Mouse (Mus musculus) MEL (cell line): Measurements from ENCODE around the gene Jade2. TPM values are rescaled to one million over a fixed set of nuclear protein-coding genes. Genes with fewer than 3 reads are reported as not detected.

Source experiments
- DNase-seq: peaks from one replicate; pipeline ENCODE4 v3.0.0; 2011; ENCODE audit warnings: low read depth, low spot score
- H3K27ac ChIP-seq: 2 replicates; pipeline ENCODE4 v1.5.1; 2012; ENCODE audit warnings: low read depth, mild to moderate bottlenecking, control low read depth, low read length, moderate library complexity; ENCODE audit not compliant: control insufficient read depth
- H3K27me3 ChIP-seq, 2 experiments: fragments of 150-350 bp in 1 of 2; sonication (generic) in 1 of 2; 2 replicates each; pipeline ENCODE4 v1.6.1; 2012; ENCODE audit warnings: low read length in 2 of 2, mild to moderate bottlenecking in 2 of 2, improper control_type of control experiment in 1 of 2, moderate library complexity in 1 of 2; ENCODE audit not compliant: insufficient read depth in 2 of 2, control insufficient read depth in 1 of 2
- H3K36me3 ChIP-seq, 2 experiments: 2 replicates each; pipeline ENCODE4 v1.6.1; 2012 to 2014; ENCODE audit warnings: low read length in 2 of 2, improper control_type of control experiment in 1 of 2, inconsistent platforms in 1 of 2, mild to moderate bottlenecking in 1 of 2; ENCODE audit not compliant: insufficient read depth in 2 of 2, control insufficient read depth in 1 of 2
- H3K4me1 ChIP-seq, 2 experiments: fragments of 150-350 bp in 1 of 2; sonication (generic) in 1 of 2; 2 replicates each; pipeline ENCODE4 v1.6.1; 2012; ENCODE audit warnings: low read length in 2 of 2, improper control_type of control experiment in 1 of 2, mild to moderate bottlenecking in 1 of 2; ENCODE audit not compliant: insufficient read depth in 2 of 2, control insufficient read depth in 1 of 2
- H3K4me3 ChIP-seq, 2 experiments: fragments of 150-350 bp in 1 of 2; sonication (generic) in 1 of 2; 2 replicates each; pipeline ENCODE4 v1.5.1; 2012; ENCODE audit warnings: low read depth in 2 of 2, low read length in 2 of 2, mild to moderate bottlenecking in 2 of 2, moderate library complexity in 2 of 2, control low read depth in 1 of 2, improper control_type of control experiment in 1 of 2; ENCODE audit not compliant: control insufficient read depth in 1 of 2, insufficient read depth in 1 of 2
- H3K79me2 ChIP-seq: 2 replicates; pipeline ENCODE4 v1.6.1; 2012; ENCODE audit warnings: mild to moderate bottlenecking, low read length, moderate library complexity; ENCODE audit not compliant: control insufficient read depth, poor library complexity, insufficient read depth
- H3K9ac ChIP-seq: 2 replicates; pipeline ENCODE4 v1.6.1; 2012; ENCODE audit warnings: low read depth, mild to moderate bottlenecking, control low read depth, low read length, moderate library complexity; ENCODE audit not compliant: control insufficient read depth, poor library complexity, severe bottlenecking
- H3K9me3 ChIP-seq: fragments of 150-350 bp; sonication (generic); replicated peaks from 2 replicates; pipeline ENCODE4 v1.6.1; 2012; ENCODE audit warnings: mild to moderate bottlenecking, low read length, improper control_type of control experiment, moderate library complexity; ENCODE audit not compliant: insufficient read depth
- BHLHE40 ChIP-seq: IDR thresholded peaks from 2 replicates; pipeline ENCODE4 v1.6.1; 2012; ENCODE audit warnings: low read depth, mild to moderate bottlenecking, inconsistent platforms, low read length, improper control_type of control experiment, borderline replicate concordance
- EP300 ChIP-seq, 2 experiments: IDR thresholded peaks; 2 replicates each; pipeline ENCODE4 v1.6.1; 2011; ENCODE audit warnings: improper control_type of control experiment in 2 of 2, low read length in 2 of 2, low read depth in 1 of 2, mild to moderate bottlenecking in 1 of 2
- HCFC1 ChIP-seq: IDR thresholded peaks from 2 replicates; pipeline ENCODE4 v1.6.1; 2012; ENCODE audit warnings: low read depth, mild to moderate bottlenecking, inconsistent platforms, low read length, improper control_type of control experiment, moderate library complexity
- JUND ChIP-seq: IDR thresholded peaks from 2 replicates; pipeline ENCODE4 v1.6.1; 2011; ENCODE audit warnings: low read depth, mild to moderate bottlenecking, improper control_type of control experiment, low read length
- KAT2A ChIP-seq: conservative IDR thresholded peaks from 2 replicates; pipeline ENCODE4 v1.6.1; 2012; ENCODE audit warnings: low read depth, low read length, improper control_type of control experiment, inconsistent platforms
- MAX ChIP-seq: IDR thresholded peaks from 2 replicates; pipeline ENCODE4 v1.6.1; 2011; ENCODE audit warnings: low read length, improper control_type of control experiment
- MAZ ChIP-seq: IDR thresholded peaks from 2 replicates; pipeline ENCODE4 v1.6.1; 2012; ENCODE audit warnings: low read depth, mild to moderate bottlenecking, inconsistent platforms, low read length, improper control_type of control experiment
- MEF2A ChIP-seq: IDR thresholded peaks from 2 replicates; pipeline ENCODE4 v1.6.1; 2014; ENCODE audit warnings: low read depth, mild to moderate bottlenecking, inconsistent platforms, low read length, improper control_type of control experiment; ENCODE audit not compliant: poor library complexity, insufficient replicate concordance, severe bottlenecking; ENCODE audit errors: extremely low read depth
- MXI1 ChIP-seq: IDR thresholded peaks from 2 replicates; pipeline ENCODE4 v1.6.1; 2011; ENCODE audit warnings: mild to moderate bottlenecking, low read depth, low read length, improper control_type of control experiment
- MYC ChIP-seq: IDR thresholded peaks from 2 replicates; pipeline ENCODE4 v1.6.1; 2011; ENCODE audit warnings: low read depth, mild to moderate bottlenecking, low read length, improper control_type of control experiment, moderate library complexity
- NELFE ChIP-seq: IDR thresholded peaks from 2 replicates; pipeline ENCODE4 v1.6.1; 2011; ENCODE audit warnings: low read depth, low read length, improper control_type of control experiment
- POLR2A ChIP-seq, 2 experiments: IDR thresholded peaks; 2 replicates each; pipeline ENCODE4 v1.6.1; 2011 to 2012; ENCODE audit warnings: low read length in 2 of 2, mild to moderate bottlenecking in 2 of 2, control low read depth in 1 of 2, improper control_type of control experiment in 1 of 2, low read depth in 1 of 2, moderate library complexity in 1 of 2; ENCODE audit not compliant: control insufficient read depth in 1 of 2, insufficient read depth in 1 of 2, poor library complexity in 1 of 2
- POLR2AphosphoS5 ChIP-seq: IDR thresholded peaks from 2 replicates; pipeline ENCODE4 v1.6.1; 2012; ENCODE audit warnings: low read depth, borderline replicate concordance, mild to moderate bottlenecking, inconsistent platforms, low read length, moderate library complexity, mixed read lengths
- RAD21 ChIP-seq: IDR thresholded peaks from 2 replicates; pipeline ENCODE4 v1.6.1; 2011; ENCODE audit warnings: mild to moderate bottlenecking, low read depth, low read length, improper control_type of control experiment
- TAL1 ChIP-seq: IDR thresholded peaks from 2 replicates; pipeline ENCODE4 v1.6.1; 2012; ENCODE audit warnings: mild to moderate bottlenecking, inconsistent platforms, low read length, moderate library complexity, mixed read lengths
- TCF12 ChIP-seq: IDR thresholded peaks from 2 replicates; pipeline ENCODE4 v1.6.1; 2014; ENCODE audit warnings: low read depth, mild to moderate bottlenecking, inconsistent platforms, low read length, improper control_type of control experiment, moderate library complexity
- UBTF ChIP-seq: IDR thresholded peaks from 2 replicates; pipeline ENCODE4 v1.6.1; 2012; ENCODE audit warnings: low read depth, mild to moderate bottlenecking, inconsistent platforms, low read length, improper control_type of control experiment, moderate library complexity, borderline replicate concordance; ENCODE audit not compliant: insufficient read depth
- USF1 ChIP-seq: IDR thresholded peaks from 2 replicates; pipeline ENCODE4 v1.6.1; 2014; ENCODE audit warnings: low read depth, mild to moderate bottlenecking, inconsistent platforms, low read length, improper control_type of control experiment, moderate library complexity
- USF2 ChIP-seq, 2 experiments: IDR thresholded peaks; 2 replicates each; pipeline ENCODE4 v1.6.1; 2011 to 2012; ENCODE audit warnings: improper control_type of control experiment in 2 of 2, low read length in 2 of 2, borderline replicate concordance in 1 of 2, inconsistent platforms in 1 of 2, low read depth in 1 of 2, mild to moderate bottlenecking in 1 of 2; ENCODE audit not compliant: insufficient read depth in 1 of 2
- ZC3H11A ChIP-seq: IDR thresholded peaks from 2 replicates; pipeline ENCODE4 v1.6.1; 2012; ENCODE audit warnings: low read depth, mild to moderate bottlenecking, inconsistent platforms, low read length, improper control_type of control experiment
- ZKSCAN1 ChIP-seq: IDR thresholded peaks from 2 replicates; pipeline ENCODE4 v1.6.1; 2012; ENCODE audit warnings: low read depth, mild to moderate bottlenecking, inconsistent platforms, low read length, improper control_type of control experiment, moderate library complexity
- ZMIZ1 ChIP-seq: IDR thresholded peaks from 2 replicates; pipeline ENCODE4 v1.6.1; 2012; ENCODE audit warnings: low read depth, mild to moderate bottlenecking, inconsistent platforms, low read length, improper control_type of control experiment, moderate library complexity
- ZNF384 ChIP-seq: IDR thresholded peaks from 2 replicates; pipeline ENCODE4 v1.6.1; 2012; ENCODE audit warnings: low read depth, mild to moderate bottlenecking, inconsistent platforms, low read length, improper control_type of control experiment
- polyA plus RNA-seq, 2 experiments: library from polyadenylated mRNA; stranded (reverse) in 1 of 2; unstranded in 1 of 2; fragments of >175 nt in 1 of 2; fragments of >200 nt in 1 of 2; gene quantifications; 2 replicates each; pipeline versions ENCODE4 v1.2.1 to v1.2.4; 2012; ENCODE audit warnings: low replicate concordance in 2 of 2, low read depth in 1 of 2; ENCODE audit not compliant: insufficient read length in 2 of 2, insufficient read depth in 1 of 2, missing spikeins in 1 of 2
- total RNA-seq: library from RNA; depleted of rRNA; stranded (reverse); fragments of 300-350 nt; gene quantifications from 2 replicates; pipeline ENCODE4 v1.2.3, GENCODE M21; 2012

The Jade2 gene
- total and polyA plus RNA-seq, 3 experiments = 4.5 to 13.0 TPM; not detected in 1

GRCm38 (mm10) chr11:51860666-51861065 is 3.2 kb upstream of the Jade2 start:
- TF ChIP-seq TAL1 (no peak), MAZ (no peak), ZKSCAN1 (no peak), UBTF (no peak), USF2 (IDR thresholded peaks at IDR 0.05; ENCODE audit: borderline replicate concordance in 1 of 2, insufficient read depth in 1 of 2, low read depth in 1 of 2, low read length in 2 of 2) (no peak)
- TF ChIP-seq, all 39 proteins: peak for 0
- no peak overlapping the region for H3K4me3 ChIP-seq
- H3K36me3 ChIP-seq = no peaks in the 10 kb centered on the region
- peaks cover 16% of the 10 kb centered on the region; the same call in 1 of the 2 replicates for H3K79me2 ChIP-seq
- 0 out of 4 replicates have a peak, but pooled peaks cover 0 to 3% of the 10 kb centered on the region in 2 experiments for H3K4me1 ChIP-seq
- no peak overlapping the region for H3K27ac ChIP-seq
- DNase-seq = no peak
- no peaks in the 10 kb centered on the region for H3K9me3 ChIP-seq
- H3K9ac ChIP-seq = no peak overlapping the region
- peaks cover 4 to 6% of the 10 kb centered on the region in 2 experiments for H3K27me3 ChIP-seq

GRCm38 (mm10) chr11:51859561-51859960 is 2.1 kb upstream of the Jade2 start:
- peaks cover 4 to 6% of the 10 kb centered on the region in 2 experiments for H3K27me3 ChIP-seq
- H3K79me2 ChIP-seq = peaks cover 21% of the 10 kb centered on the region; the same call in 1 of the 2 replicates
- no peak overlapping the region for H3K27ac ChIP-seq
- no peaks in the 10 kb centered on the region for H3K36me3 ChIP-seq
- peaks cover 0 to 7% of the 10 kb centered on the region in 2 experiments; a peak in 1 of 4 replicates for H3K4me1 ChIP-seq
- H3K9me3 ChIP-seq = no peaks in the 10 kb centered on the region
- no peak overlapping the region for H3K4me3 ChIP-seq
- TF ChIP-seq ZKSCAN1 = no peak
- no peak overlapping the region for H3K9ac ChIP-seq
- DNase-seq = peak; percentile 20

- peak overlapping the region; percentile 83; the same call in 1 of the 2 replicates for H3K27ac ChIP-seq
- DNase-seq = peak; percentile 81
- H3K36me3 ChIP-seq = no peaks in the 10 kb centered on the region
- peak overlapping the region; percentile 75 to 88 for H3K4me3 ChIP-seq
- H3K9me3 ChIP-seq = no peaks in the 10 kb centered on the region
- peaks cover 2 to 4% of the 10 kb centered on the region in 2 experiments for H3K27me3 ChIP-seq
- H3K79me2 ChIP-seq = peaks cover 21% of the 10 kb centered on the region; the same call in 1 of the 2 replicates
- H3K9ac ChIP-seq = peak overlapping the region; percentile 99
- H3K4me1 ChIP-seq = peaks cover 0 to 7% of the 10 kb centered on the region in 2 experiments; a peak in 1 of 4 replicates
- TF ChIP-seq TAL1 = no peak
- no peak for TF ChIP-seq ZC3H11A
- TF ChIP-seq USF1 = no peak
- TF ChIP-seq ZNF384 = no peak
- TF ChIP-seq HCFC1 = no peak
- no peak for TF ChIP-seq MEF2A
- peak; percentile 59; the same call in 1 of the 2 replicates for TF ChIP-seq ZMIZ1
- no peak for TF ChIP-seq POLR2AphosphoS5
- 0 out of 4 replicates have a peak, but pooled peaks of 1 of the 2 experiments have one; percentile 29 for TF ChIP-seq EP300 (IDR thresholded peaks at IDR 0.05; ENCODE audit: low read depth in 1 of 2, low read length in 2 of 2)
- 0 out of 2 replicates have a peak, but pooled peaks have one; percentile 91 for TF ChIP-seq UBTF
- TF ChIP-seq MAX = peak; percentile 65; the same call in 1 of the 2 replicates
- no peak for TF ChIP-seq POLR2A (IDR thresholded peaks at IDR 0.05; ENCODE audit: control insufficient read depth in 1 of 2, insufficient read depth in 1 of 2, low read depth in 1 of 2, low read length in 2 of 2, poor library complexity in 1 of 2)
- peak; percentile 46; the same call in 1 of the 2 replicates for TF ChIP-seq MYC
- no peak for TF ChIP-seq BHLHE40
- TF ChIP-seq KAT2A = no peak
- TF ChIP-seq JUND = no peak
- no peak for TF ChIP-seq ZKSCAN1
- TF ChIP-seq RAD21 = no peak
- TF ChIP-seq MXI1 = no peak; the same call in none of the 2 replicates
- TF ChIP-seq NELFE = peak; percentile 47
- TF ChIP-seq TCF12 = peak; percentile 31; the same call in 1 of the 2 replicates
These were observed 1.1 kb upstream of the Jade2 start for GRCm38 (mm10) chr11:51858528-51859051.
